Mouse (Mus musculus) CH12.LX (cell line): Measurements from ENCODE around the gene Trpc1. TPM values are rescaled to one million over a fixed set of nuclear protein-coding genes. Genes with fewer than 3 reads are reported as not detected.

ENCODE experiments used
- DNase-seq: peaks from one replicate; pipeline ENCODE4 v3.0.0-alpha.2; 2013; ENCODE audit errors: extremely low read depth
- H3K27ac ChIP-seq: 2 replicates; pipeline ENCODE4 v1.5.1; 2012; ENCODE audit warnings: low read depth, mild to moderate bottlenecking, control low read depth, moderate library complexity; ENCODE audit not compliant: insufficient read depth
- H3K27me3 ChIP-seq: replicated peaks from 2 replicates; pipeline ENCODE3; 2012; ENCODE audit warnings: inconsistent platforms
- H3K36me3 ChIP-seq, 2 experiments: replicated peaks in 1 of 2; 2 replicates each; pipeline versions ENCODE3 to v1.6.1; 2012; ENCODE audit warnings: inconsistent platforms in 1 of 2, low read length in 1 of 2, mild to moderate bottlenecking in 1 of 2, mixed read lengths in 1 of 2, moderate library complexity in 1 of 2; ENCODE audit not compliant: control insufficient read depth in 1 of 2, insufficient read depth in 1 of 2
- H3K4me1 ChIP-seq, 2 experiments: 2 replicates each; pipeline ENCODE4 v1.6.1; 2012; ENCODE audit warnings: inconsistent platforms in 1 of 2, moderate library complexity in 1 of 2; ENCODE audit not compliant: insufficient read depth in 2 of 2, control insufficient read depth in 1 of 2
- H3K4me2 ChIP-seq: 2 replicates; pipeline ENCODE4 v1.6.1; 2012; ENCODE audit warnings: low read depth, mild to moderate bottlenecking, control low read depth; ENCODE audit not compliant: poor library complexity, insufficient read depth, severe bottlenecking
- H3K4me3 ChIP-seq, 3 experiments: fragments of 150-350 bp in 1 of 3; sonication (generic) in 1 of 3; replicated peaks in 1 of 3; 2 replicates each; pipeline versions ENCODE3 to v1.5.1; 2011 to 2012; ENCODE audit warnings: low read depth in 2 of 3, low read length in 2 of 3, mild to moderate bottlenecking in 2 of 3, moderate library complexity in 2 of 3, control low read depth in 1 of 3, improper control_type of control experiment in 1 of 3, inconsistent platforms in 1 of 3, mixed read lengths in 1 of 3; ENCODE audit not compliant: poor library complexity in 1 of 3
- H3K79me2 ChIP-seq: replicated peaks from 2 replicates; pipeline ENCODE4 v1.6.1; 2012; ENCODE audit warnings: mild to moderate bottlenecking, moderate library complexity; ENCODE audit not compliant: control insufficient read depth, poor library complexity, insufficient read depth, severe bottlenecking; ENCODE audit errors: extremely low read depth
- H3K9ac ChIP-seq: 2 replicates; pipeline ENCODE4 v1.6.1; 2012; ENCODE audit warnings: low read depth, mild to moderate bottlenecking, control low read depth, moderate library complexity; ENCODE audit not compliant: insufficient read depth
- H3K9me3 ChIP-seq: replicated peaks from 2 replicates; pipeline ENCODE3; 2012; ENCODE audit warnings: low read length, inconsistent platforms, mixed read lengths
- CHD2 ChIP-seq: IDR thresholded peaks from 2 replicates; pipeline ENCODE4 v1.6.1; 2011; ENCODE audit warnings: low read length, improper control_type of control experiment
- CTCF ChIP-seq, 2 experiments: IDR thresholded peaks in 1 of 2; conservative IDR thresholded peaks in 1 of 2; 2 replicates each; pipeline ENCODE4 v1.5.1; 2011 to 2012; ENCODE audit warnings: low read depth in 2 of 2, low read length in 2 of 2, improper control_type of control experiment in 1 of 2, inconsistent platforms in 1 of 2, mild to moderate bottlenecking in 1 of 2, moderate library complexity in 1 of 2
- GABPA ChIP-seq: IDR thresholded peaks from 2 replicates; pipeline ENCODE4 v1.6.1; 2012; ENCODE audit warnings: low read depth, low read length, improper control_type of control experiment, inconsistent platforms; ENCODE audit not compliant: insufficient replicate concordance
- IRF4 ChIP-seq: IDR thresholded peaks from 2 replicates; pipeline ENCODE4 v1.6.1; 2014; ENCODE audit warnings: low read depth, mild to moderate bottlenecking, inconsistent platforms, low read length, improper control_type of control experiment
- JUN ChIP-seq: IDR thresholded peaks from 2 replicates; pipeline ENCODE4 v1.6.1; 2011; ENCODE audit warnings: low read depth, mild to moderate bottlenecking, low read length, improper control_type of control experiment, moderate library complexity; ENCODE audit not compliant: insufficient read depth
- JUND ChIP-seq: conservative IDR thresholded peaks from 2 replicates; pipeline ENCODE4 v1.6.1; 2011; ENCODE audit warnings: low read depth, low read length, improper control_type of control experiment
- MAFK ChIP-seq: IDR thresholded peaks from 2 replicates; pipeline ENCODE4 v1.6.1; 2011; ENCODE audit warnings: low read length, improper control_type of control experiment; ENCODE audit not compliant: insufficient replicate concordance
- MAZ ChIP-seq: IDR thresholded peaks from 2 replicates; pipeline ENCODE4 v1.6.1; 2012; ENCODE audit warnings: low read depth, mild to moderate bottlenecking, inconsistent platforms, low read length, improper control_type of control experiment, moderate library complexity
- MYC ChIP-seq: IDR thresholded peaks from 2 replicates; pipeline ENCODE4 v1.6.1; 2011; ENCODE audit warnings: low read depth, mild to moderate bottlenecking, improper control_type of control experiment, low read length
- NRF1 ChIP-seq: IDR thresholded peaks from 2 replicates; pipeline ENCODE4 v1.6.1; 2014; ENCODE audit warnings: low read depth, mild to moderate bottlenecking, inconsistent platforms, low read length, improper control_type of control experiment, moderate library complexity
- POLR2AphosphoS2 ChIP-seq: IDR thresholded peaks from 2 replicates; pipeline ENCODE4 v1.6.1; 2011; ENCODE audit warnings: low read depth, low read length, improper control_type of control experiment
- SIN3A ChIP-seq: IDR thresholded peaks from 2 replicates; pipeline ENCODE4 v1.6.1; 2012; ENCODE audit warnings: low read length, improper control_type of control experiment, inconsistent platforms
- TBP ChIP-seq: conservative IDR thresholded peaks from 2 replicates; pipeline ENCODE4 v1.6.1; 2011; ENCODE audit warnings: low read depth, low read length, improper control_type of control experiment
- USF2 ChIP-seq: conservative IDR thresholded peaks from 2 replicates; pipeline ENCODE4 v1.6.1; 2011; ENCODE audit warnings: low read depth, low read length, improper control_type of control experiment
- ZC3H11A ChIP-seq: IDR thresholded peaks from 2 replicates; pipeline ENCODE4 v1.6.1; 2012; ENCODE audit warnings: low read depth, mild to moderate bottlenecking, inconsistent platforms, low read length, improper control_type of control experiment
- ZMIZ1 ChIP-seq: IDR thresholded peaks from 2 replicates; pipeline ENCODE4 v1.6.1; 2012; ENCODE audit warnings: low read depth, mild to moderate bottlenecking, inconsistent platforms, low read length, improper control_type of control experiment
- ZNF384 ChIP-seq: IDR thresholded peaks from 2 replicates; pipeline ENCODE4 v1.6.1; 2012; ENCODE audit warnings: low read depth, low read length, improper control_type of control experiment, inconsistent platforms
- dilution Hi-C: fragments of 300-500 bp; cut with MboI; formaldehyde crosslinking; loops from 2 replicates; pipeline ENCODE4 v1.14.3; 2020; ENCODE audit warnings: low sequenced_read_pairs; ENCODE audit not compliant: extremely low pct_unique_long_range_greater_than_20kb, extremely low pct_ligation_motif_present
- in situ Hi-C: fragments of 300-500 bp; cut with MboI; formaldehyde crosslinking; loops from 3 replicates; pipeline ENCODE4 v1.14.3; 2019; ENCODE audit warnings: low sequenced_read_pairs, low pct_ligation_motif_present, low pct_unique_long_range_greater_than_20kb, mixed read lengths
- polyA plus RNA-seq: library from polyadenylated mRNA; unstranded; fragments of >175 nt; gene quantifications from 2 replicates; pipeline ENCODE4 v1.2.1, GENCODE M21; 2012; ENCODE audit warnings: low read depth; ENCODE audit not compliant: insufficient read length
- total RNA-seq, 2 experiments: library from RNA; depleted of rRNA; stranded (reverse); fragments of 300-350 nt in 1 of 2; fragments of >200 nt in 1 of 2; gene quantifications; 2 replicates each; pipeline ENCODE4 v1.2.3; 2012 to 2014

Gene Trpc1
- total and polyA plus RNA-seq, 3 experiments = not detected

- H3K27ac ChIP-seq = no peak overlapping the region
- dilution Hi-C loops (no loop called here), in situ Hi-C loops (no loop called here)
- H3K9ac ChIP-seq = no peak overlapping the region
- TF ChIP-seq MAZ (no peak), JUND (no peak), CHD2 (no peak), GABPA (no peak), ZNF384 (no peak)
- no peak for DNase-seq
- no peaks in the 10 kb centered on the region for H3K36me3 ChIP-seq
- no peaks in the 10 kb centered on the region for H3K79me2 ChIP-seq
- no peak overlapping the region for H3K4me3 ChIP-seq
- H3K4me1 ChIP-seq = no peaks in the 10 kb centered on the region
- H3K4me2 ChIP-seq = no peak overlapping the region
- H3K27me3 ChIP-seq = no peaks in the 10 kb centered on the region
- H3K9me3 ChIP-seq = no peaks in the 10 kb centered on the region
Measured at GRCm38 (mm10) chr9:95763218-95763617, 13.0 kb upstream of the Trpc1 start.

DNA sequence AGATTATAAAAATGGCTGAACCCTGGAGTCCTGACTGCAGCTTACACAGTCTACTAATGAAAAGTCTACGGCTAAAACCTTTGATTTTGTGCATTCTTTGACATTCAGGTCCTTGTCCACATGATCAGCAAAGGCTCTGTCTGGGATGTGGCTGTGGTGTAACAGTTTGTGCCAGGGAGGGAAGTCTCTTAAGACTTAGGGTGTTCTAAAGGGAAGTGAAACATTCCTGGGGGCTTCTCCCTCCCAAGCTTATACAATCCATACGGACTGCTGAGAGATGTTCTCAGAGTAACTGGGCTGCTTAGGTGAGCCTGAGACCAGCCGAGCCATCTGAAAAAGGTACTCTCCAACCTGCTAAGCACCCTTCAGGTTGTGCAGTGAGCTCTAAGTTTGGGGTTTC is 12.1 kb upstream of the Trpc1 start:
- in situ Hi-C loops (no loop called here), dilution Hi-C loops (no loop called here)
- Histone ChIP-seq H3K4me2 (no peak overlapping the region), H3K36me3 (no peaks in the 10 kb centered on the region), H3K4me3 (no peak overlapping the region), H3K27ac (no peak overlapping the region), H3K9me3 (no peaks in the 10 kb centered on the region), H3K9ac (no peak overlapping the region)
- DNase-seq = no peak
- TF ChIP-seq GABPA (no peak), CTCF (conservative IDR thresholded peaks at IDR 0.05 in 1 of 2, IDR thresholded peaks at IDR 0.05 in 1 of 2; ENCODE audit: low read depth in 2 of 2, low read length in 2 of 2) (no peak), USF2 (no peak), NRF1 (no peak), JUN (no peak), MAFK (no peak), SIN3A (no peak), ZC3H11A (no peak), POLR2AphosphoS2 (no peak), IRF4 (no peak), TBP (no peak), MYC (no peak), ZMIZ1 (no peak), ZNF384 (no peak)
- TF ChIP-seq, all 38 proteins: peak for 0
- Histone ChIP-seq H3K4me1 (no peaks in the 10 kb centered on the region), H3K79me2 (no peaks in the 10 kb centered on the region), H3K27me3 (no peaks in the 10 kb centered on the region)
